Mouse (Mus musculus) embryonic facial prominence, embryonic 15.5 days (tissue): ENCODE data around the gene Iqub. TPM values are rescaled to one million over a fixed set of nuclear protein-coding genes. Genes with fewer than 3 reads are reported as not detected.

Experiments used
- polyA plus RNA-seq: library from polyadenylated mRNA; unstranded; fragments of >200 nt; fragmentation: Nextera tagmentation; extraction: Ambion mirVana; gene quantifications from 2 replicates; pipeline ENCODE4 v1.2.1, GENCODE M21; 2015

Gene Iqub
- polyA plus RNA-seq, 1 experiment from 2014 or later: 4.2 TPM

Other genes with a start within 250 kb of the Iqub start
- gene Ndufa5, start 12.9 kb upstream of the Iqub start, polyA plus RNA-seq: 298 and 308 TPM in 2 replicates
- not detected in 2 replicates for gene Asb15, start 13.1 kb upstream of the Iqub start, polyA plus RNA-seq
- 2.7 and 3.9 TPM in 2 replicates for gene Lmod2, start 82.7 kb upstream of the Iqub start, polyA plus RNA-seq
- 67.5 and 76.6 TPM in 2 replicates for gene Wasl, start 149.9 kb upstream of the Iqub start, polyA plus RNA-seq
- gene Hyal6, start 218.2 kb upstream of the Iqub start, polyA plus RNA-seq: not detected in 2 replicates
- gene Hyal4, start 233.3 kb upstream of the Iqub start, polyA plus RNA-seq: 0.05 and 0.17 TPM in 2 replicates